Mouse (Mus musculus): Measurements from ENCODE around the gene Grip1. TPM values are rescaled to one million over a fixed set of nuclear protein-coding genes. Genes with fewer than 3 reads are reported as not detected.
A peak's percentile ranks its signal among the peaks of the same experiment; 100 is the strongest.

Grip1 gene
- polyA plus RNA-seq, 1 experiment from 2014 or later = 5.9 TPM

DNA sequence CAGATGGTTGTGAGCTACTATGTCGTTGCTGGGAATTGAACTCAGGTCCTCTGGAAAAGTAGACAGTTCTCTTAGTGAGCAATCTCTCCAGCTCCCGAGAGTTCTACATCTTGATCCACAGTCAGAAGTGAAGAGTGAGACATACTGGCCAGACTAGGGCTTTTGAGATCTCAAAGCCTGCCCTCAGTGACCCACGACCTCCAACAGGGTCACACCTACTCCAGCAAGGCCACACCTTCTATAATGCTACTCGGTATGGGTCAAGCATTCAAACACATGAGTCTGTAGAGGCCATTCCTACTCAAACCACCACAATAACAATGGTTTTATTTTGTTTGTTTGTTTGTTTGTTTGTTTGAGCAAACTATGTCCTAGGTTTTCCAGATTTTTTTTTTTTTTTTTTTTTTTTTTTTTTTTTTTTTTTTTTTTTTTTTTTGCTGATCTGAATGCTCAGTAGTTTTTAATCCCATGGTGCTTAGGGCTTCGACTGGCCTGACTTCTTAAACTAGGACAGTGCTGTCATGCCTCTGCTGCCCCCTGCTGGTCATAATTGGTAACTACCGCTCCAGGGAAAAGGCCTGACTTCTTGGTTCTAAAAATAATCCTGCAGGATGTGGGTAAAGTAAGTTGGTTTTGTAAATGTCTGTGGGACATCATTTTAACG, 671.3 kb downstream of the Grip1 start:
- ATAC-seq (replicated peaks; ENCODE audit: insufficient number of reproducible peaks, low FRiP score, low TSS enrichment, low read depth) = no peak
- 54% methylated on average over 7 of the region's 7 CpGs for WGBS

DNA sequence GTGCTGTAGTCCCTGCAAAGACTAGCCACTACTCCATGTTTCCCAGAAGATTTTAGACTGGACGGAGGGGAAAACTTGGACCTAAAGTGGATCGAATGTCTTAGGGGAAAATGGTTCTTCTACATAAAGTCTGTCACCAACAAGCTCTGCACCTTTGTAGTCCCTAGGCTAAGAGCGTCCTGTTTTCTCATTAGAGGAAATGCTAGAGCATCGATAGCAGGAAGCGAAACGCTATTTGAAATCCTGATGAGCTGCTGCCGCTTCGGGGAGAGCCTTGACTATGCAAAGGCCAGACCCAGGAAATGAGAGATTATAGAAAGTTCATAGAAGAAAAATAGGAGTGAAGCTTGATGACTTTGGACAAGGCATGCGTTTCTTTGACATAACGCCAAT, 671.8 kb downstream of the Grip1 start:
- no peaks in the 10 kb centered on the region for H3K4me1 ChIP-seq (ENCODE audit: control insufficient read depth, insufficient read depth, low read length)
- WGBS = 77% methylated on average over 10 of the region's 10 CpGs
- no peak overlapping the region for H3K27ac ChIP-seq (replicated peaks; ENCODE audit: low read depth, low read length)
- no peak for ATAC-seq (replicated peaks; ENCODE audit: insufficient number of reproducible peaks, low FRiP score, low TSS enrichment, low read depth)
- no peak overlapping the region for H3K4me3 ChIP-seq (ENCODE audit: low read depth, low read length)
- DNase-seq (ENCODE audit: low spot score) = no peak
- no peaks in the 10 kb centered on the region for H3K36me3 ChIP-seq (replicated peaks; ENCODE audit: control insufficient read depth, insufficient read depth, low read depth, low read length)
- no peak overlapping the region for H3K4me2 ChIP-seq (ENCODE audit: low read depth, low read length)
- H3K27me3 ChIP-seq (ENCODE audit: control insufficient read depth, insufficient read depth, low read length) = no peaks in the 10 kb centered on the region
- H3K9ac ChIP-seq (replicated peaks; ENCODE audit: low read length) = no peak overlapping the region
- H3K9me3 ChIP-seq (replicated peaks; ENCODE audit: control insufficient read depth, low read length) = no peaks in the 10 kb centered on the region

More for the DNA sequence above, 671.3 kb downstream of the Grip1 start:
- DNase-seq (ENCODE audit: low spot score) = peak; percentile 86
- H3K4me1 ChIP-seq (ENCODE audit: control insufficient read depth, insufficient read depth, low read length) = no peaks in the 10 kb centered on the region
- H3K27me3 ChIP-seq (ENCODE audit: control insufficient read depth, insufficient read depth, low read length) = no peaks in the 10 kb centered on the region
- H3K9me3 ChIP-seq (replicated peaks; ENCODE audit: control insufficient read depth, low read length) = no peaks in the 10 kb centered on the region
- no peaks in the 10 kb centered on the region for H3K36me3 ChIP-seq (replicated peaks; ENCODE audit: control insufficient read depth, insufficient read depth, low read depth, low read length)
- no peak overlapping the region for H3K4me2 ChIP-seq (ENCODE audit: low read depth, low read length)
- H3K4me3 ChIP-seq (ENCODE audit: low read depth, low read length) = no peak overlapping the region
- no peak overlapping the region for H3K9ac ChIP-seq (replicated peaks; ENCODE audit: low read length)
- H3K27ac ChIP-seq (replicated peaks; ENCODE audit: low read depth, low read length) = no peak overlapping the region

DNA sequence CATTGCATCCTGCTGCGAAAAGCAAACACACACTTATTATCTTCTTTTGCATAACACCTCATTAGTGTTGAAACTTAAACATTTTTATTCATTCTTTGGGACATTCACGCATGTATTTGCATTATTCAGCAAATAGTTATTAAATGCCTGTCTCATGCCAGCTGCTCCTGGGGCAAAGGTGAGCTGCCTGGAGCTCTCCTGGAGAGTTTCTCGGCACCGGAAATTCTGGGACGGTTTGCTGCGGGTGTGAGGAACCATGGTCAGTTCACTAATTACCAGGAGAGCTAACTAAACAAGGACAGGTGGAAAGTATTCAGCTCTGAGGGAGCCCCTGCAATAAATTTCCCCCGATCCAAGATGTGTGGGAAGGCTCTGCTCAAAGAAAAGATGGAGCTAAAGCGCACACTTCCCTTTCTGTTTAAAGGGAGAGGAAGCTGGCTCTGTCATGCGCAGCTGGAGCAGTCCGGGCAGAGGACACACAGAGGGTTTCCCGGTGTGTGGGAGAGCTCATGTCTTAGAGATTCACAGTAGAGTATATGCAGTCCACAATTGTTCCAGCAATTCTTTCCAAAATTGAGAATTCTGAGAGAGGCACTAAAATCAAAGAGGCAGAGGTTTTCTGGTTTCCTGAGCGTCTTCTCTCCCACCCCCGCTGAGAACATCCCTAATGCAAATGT, 675.1 kb downstream of the Grip1 start:
- no peaks in the 10 kb centered on the region for H3K4me1 ChIP-seq (ENCODE audit: control insufficient read depth, insufficient read depth, low read length)
- H3K36me3 ChIP-seq (replicated peaks; ENCODE audit: control insufficient read depth, insufficient read depth, low read depth, low read length) = no peaks in the 10 kb centered on the region
- H3K9ac ChIP-seq (replicated peaks; ENCODE audit: low read length) = no peak overlapping the region
- ATAC-seq (replicated peaks; ENCODE audit: insufficient number of reproducible peaks, low FRiP score, low TSS enrichment, low read depth) (no peak), DNase-seq (ENCODE audit: low spot score) (no peak)
- 41% methylated on average over 13 of the region's 13 CpGs for WGBS
- H3K9me3 ChIP-seq (replicated peaks; ENCODE audit: control insufficient read depth, low read length) = no peaks in the 10 kb centered on the region
- no peak overlapping the region for H3K4me2 ChIP-seq (ENCODE audit: low read depth, low read length)
- H3K4me3 ChIP-seq (ENCODE audit: low read depth, low read length) = no peak overlapping the region
- no peaks in the 10 kb centered on the region for H3K27me3 ChIP-seq (ENCODE audit: control insufficient read depth, insufficient read depth, low read length)
- H3K27ac ChIP-seq (replicated peaks; ENCODE audit: low read depth, low read length) = no peak overlapping the region

DNA sequence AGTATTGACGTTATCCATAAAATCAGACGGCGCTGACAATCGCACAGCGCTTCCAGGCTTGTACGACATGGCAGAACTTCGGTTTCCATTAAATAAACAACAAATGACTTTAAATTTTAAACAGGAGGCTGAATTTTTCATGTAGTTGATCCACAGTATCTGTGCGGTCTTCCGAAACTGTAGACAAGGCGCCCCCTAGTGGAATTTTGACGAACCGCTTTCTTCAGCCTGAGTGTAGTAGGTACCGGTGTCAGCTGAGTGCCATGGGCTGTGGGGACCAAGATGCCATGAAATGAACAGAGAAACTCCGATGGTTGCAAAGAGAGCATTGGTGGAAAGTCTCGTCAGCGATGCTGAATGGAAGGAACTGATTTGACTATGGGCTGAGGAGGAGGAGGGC, 677.0 kb downstream of the Grip1 start:
- H3K4me3 ChIP-seq (ENCODE audit: low read depth, low read length) = no peak overlapping the region
- no peaks in the 10 kb centered on the region for H3K4me1 ChIP-seq (ENCODE audit: control insufficient read depth, insufficient read depth, low read length)
- 62% methylated on average over 16 of the region's 16 CpGs for WGBS
- no peaks in the 10 kb centered on the region for H3K27me3 ChIP-seq (ENCODE audit: control insufficient read depth, insufficient read depth, low read length)
- ATAC-seq (replicated peaks; ENCODE audit: insufficient number of reproducible peaks, low FRiP score, low TSS enrichment, low read depth) (no peak), DNase-seq (ENCODE audit: low spot score) (peak; percentile 66)
- H3K4me2 ChIP-seq (ENCODE audit: low read depth, low read length) = no peak overlapping the region
- H3K9me3 ChIP-seq (replicated peaks; ENCODE audit: control insufficient read depth, low read length) = no peaks in the 10 kb centered on the region
- no peak overlapping the region for H3K27ac ChIP-seq (replicated peaks; ENCODE audit: low read depth, low read length)
- no peak overlapping the region for H3K9ac ChIP-seq (replicated peaks; ENCODE audit: low read length)
- H3K36me3 ChIP-seq (replicated peaks; ENCODE audit: control insufficient read depth, insufficient read depth, low read depth, low read length) = no peaks in the 10 kb centered on the region

DNA sequence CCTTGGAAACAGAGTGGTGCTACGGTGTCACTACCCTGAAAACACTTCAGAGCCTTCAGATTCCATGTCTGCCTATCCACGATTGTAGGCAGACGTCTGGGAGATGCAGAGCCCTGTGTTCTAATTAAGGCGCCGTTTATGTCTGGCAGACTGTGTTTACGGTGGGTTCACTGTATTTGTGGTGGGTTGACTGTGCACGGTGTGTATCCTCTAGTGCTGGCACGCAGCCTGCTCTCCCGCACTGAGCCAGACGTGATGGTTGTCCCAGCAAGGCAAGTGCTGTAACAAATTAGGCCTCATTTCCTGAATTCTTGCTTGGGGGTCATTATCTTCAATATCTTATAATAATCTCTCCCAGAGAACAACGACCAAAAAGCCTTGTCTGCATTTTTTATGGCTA, 680.1 kb downstream of the Grip1 start:
- Histone ChIP-seq H3K9ac (replicated peaks; ENCODE audit: low read length) (no peak overlapping the region), H3K27me3 (ENCODE audit: control insufficient read depth, insufficient read depth, low read length) (no peaks in the 10 kb centered on the region), H3K36me3 (replicated peaks; ENCODE audit: control insufficient read depth, insufficient read depth, low read depth, low read length) (no peaks in the 10 kb centered on the region), H3K27ac (replicated peaks; ENCODE audit: low read depth, low read length) (no peak overlapping the region), H3K9me3 (replicated peaks; ENCODE audit: control insufficient read depth, low read length) (no peaks in the 10 kb centered on the region), H3K4me1 (ENCODE audit: control insufficient read depth, insufficient read depth, low read length) (no peaks in the 10 kb centered on the region), H3K4me3 (ENCODE audit: low read depth, low read length) (no peak overlapping the region), H3K4me2 (ENCODE audit: low read depth, low read length) (no peak overlapping the region)
- no peak for DNase-seq (ENCODE audit: low spot score)
- WGBS = 62% methylated on average over 11 of the region's 11 CpGs
- no peak for ATAC-seq (replicated peaks; ENCODE audit: insufficient number of reproducible peaks, low FRiP score, low TSS enrichment, low read depth)

DNA sequence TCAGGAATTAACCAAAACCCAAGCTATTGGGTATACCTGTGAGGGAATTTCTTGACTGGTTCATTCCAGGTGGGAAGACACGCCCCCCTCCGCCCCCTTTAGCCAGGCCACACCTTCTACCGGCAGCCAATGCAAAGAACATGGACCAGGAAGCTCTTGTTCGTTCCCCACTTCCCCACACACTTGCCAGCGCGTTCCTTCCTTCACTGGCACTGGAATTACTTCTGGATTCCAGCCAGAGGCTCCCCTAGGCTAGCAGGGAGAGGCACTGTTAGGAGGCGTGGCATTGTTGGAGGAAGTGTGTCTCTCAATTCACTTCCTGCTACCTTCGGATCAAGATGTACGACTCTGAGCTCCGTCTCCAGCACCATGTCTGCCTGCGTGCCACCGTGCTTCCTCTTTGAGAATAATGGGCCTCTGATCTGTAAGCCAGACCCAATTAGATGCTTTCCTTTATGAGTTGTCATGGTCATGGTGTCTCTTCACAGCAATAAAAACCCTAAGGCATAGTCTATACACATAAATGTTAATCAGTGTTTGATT, 682.5 kb downstream of the Grip1 start:
- no peak for ATAC-seq (replicated peaks; ENCODE audit: insufficient number of reproducible peaks, low FRiP score, low TSS enrichment, low read depth)
- WGBS = 86% methylated on average over 12 of the region's 12 CpGs
- no peak for DNase-seq (ENCODE audit: low spot score)

More for the DNA sequence above, 682.5 kb downstream of the Grip1 start:
- Histone ChIP-seq H3K36me3 (replicated peaks; ENCODE audit: control insufficient read depth, insufficient read depth, low read depth, low read length) (no peaks in the 10 kb centered on the region), H3K4me1 (ENCODE audit: control insufficient read depth, insufficient read depth, low read length) (no peaks in the 10 kb centered on the region), H3K9ac (replicated peaks; ENCODE audit: low read length) (no peak overlapping the region), H3K27me3 (ENCODE audit: control insufficient read depth, insufficient read depth, low read length) (no peaks in the 10 kb centered on the region), H3K4me2 (ENCODE audit: low read depth, low read length) (no peak overlapping the region), H3K9me3 (replicated peaks; ENCODE audit: control insufficient read depth, low read length) (no peaks in the 10 kb centered on the region), H3K4me3 (ENCODE audit: low read depth, low read length) (no peak overlapping the region), H3K27ac (replicated peaks; ENCODE audit: low read depth, low read length) (no peak overlapping the region)

Other genes with a start within 250 kb of the Grip1 start
- gene Cand1, start 213.8 kb upstream of the Grip1 start, polyA plus RNA-seq (2014; fragmentation: Nextera tagmentation; extraction: Ambion mirVana) = 127 and 134 TPM in 2 replicates